Mouse (Mus musculus): ENCODE measurements around the gene Rprd1b. TPM values are rescaled to one million over a fixed set of nuclear protein-coding genes. Genes with fewer than 3 reads are reported as not detected.
A peak's percentile ranks its signal among the peaks of the same experiment; 100 is the strongest.

Rprd1b gene
- 10 to 100 TPM; 50.9 to 58.1 TPM for total RNA-seq (2021)

- intact Hi-C loops (cut with DNase I): no loop called here
- DNase-seq (ENCODE audit: low spot score in 2 of 2): peak; percentile 95 to 96
Measured at GRCm38 (mm10) chr2:158028354-158028863, at the start of gene Rprd1b, which contains the start of gene Tti1. TSS of gene Rprd1b (plus strand) at chr2:158028497. TSS of gene Tti1 (minus strand) at chr2:158028433.

- intact Hi-C loops (cut with DNase I): no loop called here
- DNase-seq (ENCODE audit: low spot score in 2 of 2): no peak
Measured at GRCm38 (mm10) chr2:157979241-157979640, 49.1 kb upstream of the Rprd1b start.

GRCm38 (mm10) chr2:157982727-157983126 lies 45.6 kb upstream of the Rprd1b start:
- no peak for DNase-seq (ENCODE audit: low spot score in 2 of 2)
- intact Hi-C loops (cut with DNase I): no loop called here

GRCm38 (mm10) chr2:157983276-157983675 lies 45.0 kb upstream of the Rprd1b start:
- intact Hi-C loops (cut with DNase I): no loop called here
- DNase-seq (ENCODE audit: low spot score in 2 of 2): no peak

- DNase-seq (ENCODE audit: low spot score in 2 of 2): no peak
Measured at GRCm38 (mm10) chr2:157985611-157986010, 42.7 kb upstream of the Rprd1b start.

GRCm38 (mm10) chr2:157986235-157986634 lies 42.1 kb upstream of the Rprd1b start:
- intact Hi-C loops (cut with DNase I): loop anchor here (5.0 kb wide), 1 partner anchor 59 kb away; no protein-coding TSS in a partner anchor

More at GRCm38 (mm10) chr2:157985611-157986010, 42.7 kb upstream of the Rprd1b start:
- intact Hi-C loops (cut with DNase I): loop anchor here (5.0 kb wide), 1 partner anchor 58 kb away; no protein-coding TSS in a partner anchor

GRCm38 (mm10) chr2:157988416-157989190 lies 39.7 kb upstream of the Rprd1b start:
- DNase-seq (ENCODE audit: low spot score in 2 of 2): no peak
- intact Hi-C loops (cut with DNase I): loop anchor here (5.0 kb wide), 1 partner anchor 61 kb away; no protein-coding TSS in a partner anchor

More at GRCm38 (mm10) chr2:157986235-157986634, 42.1 kb upstream of the Rprd1b start:
- no peak for DNase-seq (ENCODE audit: low spot score in 2 of 2)

GRCm38 (mm10) chr2:157989946-157990345 lies 38.4 kb upstream of the Rprd1b start:
- intact Hi-C loops (cut with DNase I): loop anchor here (5.0 kb wide), 1 partner anchor 63 kb away; no protein-coding TSS in a partner anchor

GRCm38 (mm10) chr2:157991026-157991425 lies 37.3 kb upstream of the Rprd1b start:
- intact Hi-C loops (cut with DNase I): no loop called here
- no peak for DNase-seq (ENCODE audit: low spot score in 2 of 2)

More at GRCm38 (mm10) chr2:157989946-157990345, 38.4 kb upstream of the Rprd1b start:
- DNase-seq (ENCODE audit: low spot score in 2 of 2): no peak

- intact Hi-C loops (cut with DNase I): no loop called here
- DNase-seq (ENCODE audit: low spot score in 2 of 2): no peak
Measured at GRCm38 (mm10) chr2:157992501-157992900, 35.8 kb upstream of the Rprd1b start.

GRCm38 (mm10) chr2:157998817-157999216 lies 29.5 kb upstream of the Rprd1b start:
- intact Hi-C loops (cut with DNase I): no loop called here
- no peak for DNase-seq (ENCODE audit: low spot score in 2 of 2)

- intact Hi-C loops (cut with DNase I): no loop called here
- DNase-seq (ENCODE audit: low spot score in 2 of 2): no peak
Measured at GRCm38 (mm10) chr2:158004620-158005019, 23.7 kb upstream of the Rprd1b start.

GRCm38 (mm10) chr2:158005641-158006040 lies 22.7 kb upstream of the Rprd1b start:
- intact Hi-C loops (cut with DNase I): no loop called here
- no peak for DNase-seq (ENCODE audit: low spot score in 2 of 2)

GRCm38 (mm10) chr2:158009373-158009772 lies 18.9 kb upstream of the Rprd1b start:
- DNase-seq (ENCODE audit: low spot score in 2 of 2): no peak
- intact Hi-C loops (cut with DNase I): no loop called here

- no peak for DNase-seq (ENCODE audit: low spot score in 2 of 2)
- intact Hi-C loops (cut with DNase I): no loop called here
Measured at GRCm38 (mm10) chr2:158012608-158013007, 15.7 kb upstream of the Rprd1b start.

- intact Hi-C loops (cut with DNase I): no loop called here
Measured at GRCm38 (mm10) chr2:158017330-158017729, 11.0 kb upstream of the Rprd1b start.

GRCm38 (mm10) chr2:158027855-158028353 lies 393 bp upstream of the Rprd1b start:
- intact Hi-C loops (cut with DNase I): no loop called here
- no peak for DNase-seq (ENCODE audit: low spot score in 2 of 2)

More at GRCm38 (mm10) chr2:158017330-158017729, 11.0 kb upstream of the Rprd1b start:
- DNase-seq (ENCODE audit: low spot score in 2 of 2): no peak

- DNase-seq (ENCODE audit: low spot score in 2 of 2): no peak
- intact Hi-C loops (cut with DNase I): no loop called here
Measured at GRCm38 (mm10) chr2:158030007-158030406, 1.7 kb downstream of the Rprd1b start.

GRCm38 (mm10) chr2:158035813-158036212 lies 7.5 kb downstream of the Rprd1b start:
- no peak for DNase-seq (ENCODE audit: low spot score in 2 of 2)
- intact Hi-C loops (cut with DNase I): no loop called here

GRCm38 (mm10) chr2:158036408-158036807 lies 8.1 kb downstream of the Rprd1b start:
- intact Hi-C loops (cut with DNase I): no loop called here
- no peak for DNase-seq (ENCODE audit: low spot score in 2 of 2)

- DNase-seq (ENCODE audit: low spot score in 2 of 2): no peak
- intact Hi-C loops (cut with DNase I): no loop called here
Measured at GRCm38 (mm10) chr2:158036953-158037352, 8.7 kb downstream of the Rprd1b start.

Data from left cerebral cortex, postnatal 36 days (tissue).